Mouse (Mus musculus) erythroblast, embryonic 14.5 days (primary cell): ENCODE data around the gene Ptov1.

Experiments used
- GATA1 ChIP-seq: IDR thresholded peaks from 2 replicates; pipeline ENCODE4 v1.6.1; 2012; ENCODE audit warnings: low read length, inconsistent platforms, mixed read lengths
- TAL1 ChIP-seq: IDR thresholded peaks from 3 replicates; pipeline ENCODE4 v1.6.1; 2012; ENCODE audit warnings: low read length, inconsistent platforms, mixed read lengths

DNA sequence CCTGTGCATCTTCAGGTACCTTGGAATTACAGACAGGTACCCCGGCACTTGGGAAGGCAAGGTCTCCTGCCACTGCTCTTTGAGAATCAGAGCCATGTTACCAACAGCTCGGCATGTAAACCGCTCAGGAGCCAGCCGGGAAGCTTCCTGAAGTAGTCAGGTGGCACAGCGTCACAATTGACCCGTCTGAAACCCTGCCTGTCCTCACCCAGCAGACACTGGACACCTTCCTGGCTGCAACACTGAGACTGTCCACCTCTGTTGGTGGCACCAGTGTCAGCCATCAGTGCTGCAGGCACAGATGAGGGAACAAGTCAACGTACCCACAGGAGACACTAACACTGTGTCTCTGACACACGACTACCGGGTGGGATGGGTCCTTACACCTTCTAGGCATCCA is 45.7 kb upstream of the Ptov1 start:
- TF ChIP-seq TAL1 (no peak), GATA1 (no peak)
